In the genomic region with DNA sequence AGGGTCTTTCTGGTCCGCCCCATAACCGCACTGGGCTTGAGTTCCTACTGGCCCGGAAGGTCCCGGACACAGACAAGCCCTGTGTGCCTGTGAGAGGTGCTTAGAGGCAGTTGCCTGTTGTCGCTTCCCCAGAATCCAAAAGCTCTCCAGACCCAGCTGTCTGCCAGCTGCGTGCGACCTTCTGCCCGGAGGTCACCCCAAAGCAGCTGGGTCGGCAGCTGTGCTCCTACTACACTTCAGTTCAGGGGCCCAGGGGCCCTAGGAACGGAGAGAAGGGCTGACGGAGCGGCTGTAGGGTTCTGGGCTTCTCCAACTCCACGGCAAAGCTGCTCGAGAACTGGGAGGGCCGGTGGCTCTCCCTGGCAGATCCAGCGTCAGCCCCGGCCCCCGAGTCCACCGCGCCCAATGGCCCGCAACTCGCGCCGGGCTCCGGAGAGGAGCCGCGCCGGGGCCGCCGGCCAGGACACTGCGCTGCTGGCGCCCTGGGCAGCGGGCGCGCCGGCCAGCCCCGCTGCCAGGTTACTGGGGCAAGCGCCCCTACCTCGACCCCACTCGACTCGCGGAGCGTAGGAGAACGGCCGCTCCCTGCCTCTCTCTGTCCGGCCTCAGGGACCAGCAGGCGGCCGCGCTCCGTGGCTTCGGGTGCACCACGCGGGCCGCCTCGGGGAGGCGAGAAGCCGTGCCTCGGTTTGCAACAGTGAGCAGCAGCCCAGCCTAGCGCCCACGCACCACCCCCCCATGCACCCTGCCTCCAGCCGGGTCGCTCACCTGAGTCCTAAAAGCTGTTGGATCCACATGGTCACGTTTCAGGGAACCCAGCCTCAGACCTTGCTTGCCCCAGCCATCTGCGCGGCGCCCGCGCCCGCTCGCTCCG, we compare ENCODE assay signal across 10 mouse cellular contexts. TPM values are rescaled to one million over a fixed set of nuclear protein-coding genes. Genes with fewer than 3 reads are reported as not detected.
A peak's percentile ranks its signal among the peaks of the same experiment; 100 is the strongest.
DNase-seq lines count a peak whose midpoint lies in the region; ATAC-seq and TF ChIP-seq lines count a peak whose summit lies in the region.
"Had no signal": no experiment of that assay in that cellular context is flagged by ENCODE, and none has a peak within 500 bp of the region (broad histone marks: within the 10 kb centered on the region; RNA-seq: fewer than 3 reads in every experiment).

No protein-coding gene starts in this region.

- WGBS in kidney, embryonic 14.5 days, result under 1% methylated on average over 62 of the region's 71 CpGs
- WGBS in midbrain, embryonic 14.5 days, result under 1% methylated on average over 71 of the region's 71 CpGs

- peak overlapping the region; percentile 51 for H3K4me3 ChIP-seq in kidney, embryonic 14.5 days (ENCODE audit: low read length)
- H3K4me3 ChIP-seq in midbrain, embryonic 14.5 days (replicated peaks; ENCODE audit: low read depth, low read length), result peak overlapping the region; percentile 67

- H3K27ac ChIP-seq in kidney, embryonic 14.5 days (ENCODE audit: low read depth, low read length), result no peak overlapping the region
- peak overlapping the region; percentile 82 for H3K27ac ChIP-seq in midbrain, embryonic 14.5 days (replicated peaks; ENCODE audit: low read depth, low read length)

- no peak for DNase-seq in kidney, adult 9 months
- peak; percentile 16 for DNase-seq in brain, embryonic 14.5 days (ENCODE audit: low read depth)
- DNase-seq in forelimb bud, embryonic 11.5 days (ENCODE audit: low read depth, low spot score), result peak; percentile 10
- peak; percentile 59 for DNase-seq in midbrain, embryonic 14.5 days
- DNase-seq in left cerebral cortex, adult 18-20 months (ENCODE audit: low spot score in 2 of 2), result no peak
- DNase-seq in urinary bladder, postnatal 14 days (ENCODE audit: low spot score), result no peak

- ATAC-seq in kidney, embryonic 14.5 days (ENCODE audit: low FRiP score, low TSS enrichment), result no peak
- 0 out of 2 replicates have a peak, but pooled peaks have one; percentile 14 for ATAC-seq in midbrain, embryonic 14.5 days (ENCODE audit: low FRiP score, low TSS enrichment)
- no peak for ATAC-seq in megakaryocyte progenitor cell, adult 5-6 weeks (replicated peaks; ENCODE audit: poor library complexity)
- ATAC-seq: Patski had no signal

- peak overlapping the region; percentile 54 for H3K9ac ChIP-seq in kidney, embryonic 14.5 days (ENCODE audit: low read depth, low read length)
- H3K9ac ChIP-seq in midbrain, embryonic 14.5 days (replicated peaks; ENCODE audit: low read length), result peak overlapping the region; percentile 84

- H3K27me3 ChIP-seq in kidney, embryonic 14.5 days (ENCODE audit: control insufficient read depth, insufficient read depth, low read length), result peaks cover 55% of the 10 kb centered on the region
- 0 out of 2 replicates have a peak, but pooled peaks cover 3% of the 10 kb centered on the region for H3K27me3 ChIP-seq in midbrain, embryonic 14.5 days (ENCODE audit: control insufficient read depth, insufficient read depth, low read length)

- H3K36me3 ChIP-seq in kidney, embryonic 14.5 days (ENCODE audit: control insufficient read depth, insufficient read depth, low read length), result no peaks in the 10 kb centered on the region
- H3K36me3 ChIP-seq in midbrain, embryonic 14.5 days (ENCODE audit: control insufficient read depth, insufficient read depth, low read length), result no peaks in the 10 kb centered on the region

- TF ChIP-seq CTCF in brain, embryonic 14.5 days (IDR thresholded peaks at IDR 0.05; ENCODE audit: borderline replicate concordance, extremely low read depth, insufficient read depth, insufficient read length), result no peak

- no peak for TF ChIP-seq POLR2A in brain, embryonic 14.5 days (IDR thresholded peaks at IDR 0.05; ENCODE audit: borderline replicate concordance, extremely low read depth, insufficient read depth, insufficient read length, poor library complexity, severe bottlenecking)

- no peaks in the 10 kb centered on the region for H3K9me3 ChIP-seq in kidney, embryonic 14.5 days (ENCODE audit: control insufficient read depth, low read length)
- no peaks in the 10 kb centered on the region for H3K9me3 ChIP-seq in midbrain, embryonic 14.5 days (ENCODE audit: control insufficient read depth, low read length)

- peak overlapping the region; percentile 90 for H3K4me2 ChIP-seq in kidney, embryonic 14.5 days (replicated peaks; ENCODE audit: low read depth, low read length)
- H3K4me2 ChIP-seq in midbrain, embryonic 14.5 days (ENCODE audit: low read length), result peak overlapping the region; percentile 91

- H3K4me1 ChIP-seq in kidney, embryonic 14.5 days (ENCODE audit: control insufficient read depth, insufficient read depth, low read length), result peaks cover 12% of the 10 kb centered on the region; the same call in 1 of the 2 replicates
- H3K4me1 ChIP-seq in midbrain, embryonic 14.5 days (ENCODE audit: control insufficient read depth, insufficient read depth, low read length), result peaks cover 45% of the 10 kb centered on the region

RNA-seq across cellular contexts. Expression of gene Ajap1, which starts 1.0 kb away (rescaled TPM):
- polyA plus RNA-seq in kidney, embryonic 14.5 days (2014; fragmentation: Nextera tagmentation; extraction: Ambion mirVana), result 3.3 and 3.8 TPM in 2 replicates
- polyA plus RNA-seq in brain, embryonic 14.5 days (2012; rRNA removed), result 9.1 and 19.9 TPM in 2 replicates
- 8.9 and 9.8 TPM in 2 replicates for polyA plus RNA-seq in midbrain, embryonic 14.5 days (2014; fragmentation: Nextera tagmentation; extraction: Ambion mirVana)
- not detected in 2 replicates for total RNA-seq in megakaryocyte progenitor cell, adult 5-6 weeks (2015)
- total RNA-seq in megakaryocyte progenitor cell, adult 5-6 weeks (2017), result not detected in 2 replicates
- 10 to 100 TPM; 57.4 to 58.1 TPM for total RNA-seq in left cerebral cortex, adult 18-20 months (2021)
- total RNA-seq: hematopoietic stem cell, adult 5-6 weeks had no signal
- polyA plus RNA-seq: Patski had no signal

Comparison
In these comparisons a context has a peak if more than half of its experiments do, and no peak if none do; other contexts are left out.
1. DNase-seq: peak in brain, embryonic 14.5 days (single experiment), forelimb bud, embryonic 11.5 days (single experiment) and midbrain, embryonic 14.5 days (single experiment); none in kidney, adult 9 months (single experiment), left cerebral cortex, adult 18-20 months (0 of 2) and urinary bladder, postnatal 14 days (single experiment).